Mouse (Mus musculus) midbrain, embryonic 12.5 days (tissue): ENCODE measurements at regions not wholly inside any gene's neighbourhood (a gene's known extent, or its start where the extent isn't known, plus 50 kb on each side); places are given as distances from the start of the nearest gene placed in this dataset.

Source experiments
- ATAC-seq: fragments of 200-750 bp; cut with Nextera tagmentation; 2 replicates; pipeline ENCODE4 v1.8.0; 2017; ENCODE audit warnings: low read depth, moderate TSS enrichment, moderate library complexity; ENCODE audit not compliant: low FRiP score
- H3K27ac ChIP-seq: fragments of 300-500 bp; sonication (generic); replicated peaks from 2 replicates; pipeline ENCODE4 v1.5.1; 2016; ENCODE audit warnings: mild to moderate bottlenecking
- H3K27me3 ChIP-seq: fragments of 300-500 bp; sonication (generic); 2 replicates; pipeline ENCODE4 v1.6.1; 2016; ENCODE audit warnings: mild to moderate bottlenecking
- H3K36me3 ChIP-seq: fragments of 300-500 bp; sonication (generic); 2 replicates; pipeline ENCODE4 v1.6.1; 2016
- H3K4me1 ChIP-seq: fragments of 300-500 bp; sonication (generic); 2 replicates; pipeline ENCODE4 v1.6.1; 2016
- H3K4me2 ChIP-seq: fragments of 300-500 bp; sonication (generic); replicated peaks from 2 replicates; pipeline ENCODE4 v1.6.1; 2016; ENCODE audit warnings: mild to moderate bottlenecking, moderate library complexity
- H3K4me3 ChIP-seq: fragments of 300-500 bp; sonication (generic); 2 replicates; pipeline ENCODE4 v1.5.1; 2016; ENCODE audit warnings: mild to moderate bottlenecking
- H3K9ac ChIP-seq: fragments of 300-500 bp; sonication (generic); replicated peaks from 2 replicates; pipeline ENCODE4 v1.6.1; 2016; ENCODE audit warnings: mild to moderate bottlenecking, moderate library complexity
- H3K9me3 ChIP-seq: fragments of 300-500 bp; sonication (generic); 2 replicates; pipeline ENCODE4 v1.6.1; 2016; ENCODE audit warnings: mild to moderate bottlenecking
- WGBS: fragments of 180-500 bp; shearing (Covaris S2); methylation state at CpG from one replicate; pipeline ENCODE4 v1.1.7; 2016; 5-methylcytosine and 5-hydroxymethylcytosine counted together

DNA sequence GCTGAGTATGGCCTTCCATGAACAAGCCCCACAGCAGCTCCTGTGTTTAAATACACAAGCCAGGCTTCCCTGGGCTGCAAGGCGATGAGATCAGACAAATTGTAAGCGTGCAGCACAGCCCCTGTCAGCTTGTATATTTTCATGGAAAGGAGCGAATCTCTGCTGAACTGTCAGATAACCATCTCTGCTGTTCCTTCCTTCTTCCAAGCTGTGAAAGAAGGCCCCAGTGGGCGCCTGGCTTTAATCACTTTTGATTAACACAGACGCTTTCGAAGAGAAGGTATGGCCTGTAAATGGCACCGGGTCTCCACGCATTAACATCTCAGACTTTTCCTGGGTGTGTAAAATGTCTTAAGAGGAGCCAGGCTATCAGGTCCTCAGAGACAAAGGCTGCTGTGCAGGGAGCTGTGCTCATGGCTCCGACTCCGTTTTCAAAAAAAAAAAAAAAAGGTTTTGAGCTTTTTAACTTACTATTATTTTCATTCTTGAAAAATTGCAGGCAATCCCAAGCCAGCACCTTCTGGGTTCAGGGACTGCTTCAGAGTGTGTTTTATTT, 131.9 kb upstream of the Tmem72 start:
- WGBS: 72% methylated on average over 10 of the region's 10 CpGs
- H3K4me3 ChIP-seq: no peak overlapping the region
- no peak for ATAC-seq
- H3K36me3 ChIP-seq: no peaks in the 10 kb centered on the region
- no peaks in the 10 kb centered on the region for H3K27me3 ChIP-seq
- H3K4me1 ChIP-seq: no peaks in the 10 kb centered on the region
- H3K27ac ChIP-seq: no peak overlapping the region
- no peak overlapping the region for H3K9ac ChIP-seq
- no peak overlapping the region for H3K4me2 ChIP-seq
- no peaks in the 10 kb centered on the region for H3K9me3 ChIP-seq

- H3K27me3 ChIP-seq: no peaks in the 10 kb centered on the region
- H3K36me3 ChIP-seq: no peaks in the 10 kb centered on the region
- no peak for ATAC-seq
- H3K4me3 ChIP-seq: no peak overlapping the region
- H3K9ac ChIP-seq: no peak overlapping the region
- WGBS: 77% methylated on average over 6 of the region's 6 CpGs
- H3K4me2 ChIP-seq: no peak overlapping the region
- H3K27ac ChIP-seq: no peak overlapping the region
- no peaks in the 10 kb centered on the region for H3K9me3 ChIP-seq
- H3K4me1 ChIP-seq: no peaks in the 10 kb centered on the region
These were observed 137.3 kb upstream of the Tmem72 start for GRCm38 (mm10) chr6:116854029-116854428.

- Histone ChIP-seq H3K9ac (no peak overlapping the region), H3K4me2 (no peak overlapping the region), H3K9me3 (no peaks in the 10 kb centered on the region), H3K27ac (no peak overlapping the region), H3K4me3 (no peak overlapping the region), H3K36me3 (no peaks in the 10 kb centered on the region), H3K4me1 (no peaks in the 10 kb centered on the region), H3K27me3 (no peaks in the 10 kb centered on the region)
- no peak for ATAC-seq
- 89% methylated on average over 2 of the region's 2 CpGs for WGBS
These were observed 139.4 kb upstream of the Tmem72 start for GRCm38 (mm10) chr6:116856093-116856492.

- no peak for ATAC-seq
- Histone ChIP-seq H3K4me1 (no peaks in the 10 kb centered on the region), H3K9ac (no peak overlapping the region), H3K4me3 (no peak overlapping the region), H3K27me3 (no peaks in the 10 kb centered on the region), H3K4me2 (no peak overlapping the region), H3K36me3 (no peaks in the 10 kb centered on the region), H3K27ac (no peak overlapping the region), H3K9me3 (no peaks in the 10 kb centered on the region)
- WGBS: 90% methylated on average over 1 of the region's 1 CpGs
These were observed 140.3 kb upstream of the Tmem72 start for GRCm38 (mm10) chr6:116856917-116857491.

- Histone ChIP-seq H3K36me3 (no peaks in the 10 kb centered on the region), H3K9me3 (no peaks in the 10 kb centered on the region), H3K9ac (no peak overlapping the region), H3K4me3 (no peak overlapping the region), H3K27ac (no peak overlapping the region), H3K4me2 (no peak overlapping the region), H3K27me3 (no peaks in the 10 kb centered on the region), H3K4me1 (no peaks in the 10 kb centered on the region)
- 54% methylated on average over 2 of the region's 2 CpGs for WGBS
- ATAC-seq: no peak
These were observed 146.4 kb upstream of the Tmem72 start for GRCm38 (mm10) chr6:116863130-116863529.

DNA sequence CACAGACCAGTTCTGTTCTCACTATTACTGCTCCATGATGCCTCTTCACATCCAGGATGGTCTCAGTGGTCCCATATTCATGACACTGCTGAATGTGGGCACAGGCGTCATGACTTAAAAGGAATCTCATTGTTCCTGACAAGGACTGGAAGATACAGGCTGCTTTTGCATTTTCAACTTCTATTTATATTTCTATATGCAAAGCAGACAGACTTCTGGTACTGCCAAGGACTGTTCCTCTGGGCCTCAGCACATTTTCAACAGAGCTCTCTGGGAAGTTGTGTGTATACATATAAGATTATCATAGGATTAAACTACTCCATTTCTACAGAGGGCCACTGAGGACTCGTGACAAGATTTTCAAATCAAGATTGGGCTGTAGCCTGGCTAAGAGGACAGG, 146.9 kb upstream of the Tmem72 start:
- no peak for ATAC-seq
- Histone ChIP-seq H3K4me1 (no peaks in the 10 kb centered on the region), H3K27me3 (no peaks in the 10 kb centered on the region), H3K4me3 (no peak overlapping the region), H3K9me3 (no peaks in the 10 kb centered on the region), H3K27ac (no peak overlapping the region), H3K36me3 (no peaks in the 10 kb centered on the region), H3K9ac (no peak overlapping the region), H3K4me2 (no peak overlapping the region)
- WGBS: 77% methylated on average over 2 of the region's 2 CpGs

DNA sequence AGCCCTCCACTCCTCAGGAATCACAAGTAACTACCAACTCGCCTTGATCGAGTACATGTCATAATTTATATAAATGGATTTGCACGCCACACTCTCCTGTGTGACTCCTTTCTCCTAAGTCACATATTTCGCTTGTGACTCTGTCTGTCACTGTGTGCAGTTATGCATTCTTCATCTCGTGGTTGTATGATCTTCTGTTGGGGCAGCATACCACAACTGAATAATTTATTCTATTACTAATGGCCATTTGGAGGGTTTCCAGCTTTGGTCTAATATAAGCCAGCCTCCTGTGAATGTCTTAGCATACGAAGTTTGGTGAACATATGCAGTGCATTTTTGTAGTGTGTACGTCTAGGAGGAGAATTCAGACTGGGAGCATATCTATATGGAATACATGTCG, 176.6 kb upstream of the Tmem72 start:
- Histone ChIP-seq H3K9ac (no peak overlapping the region), H3K4me3 (no peak overlapping the region), H3K4me2 (no peak overlapping the region), H3K9me3 (no peaks in the 10 kb centered on the region), H3K4me1 (no peaks in the 10 kb centered on the region), H3K27me3 (no peaks in the 10 kb centered on the region), H3K27ac (no peak overlapping the region), H3K36me3 (no peaks in the 10 kb centered on the region)
- ATAC-seq: no peak
- 86% methylated on average over 8 of the region's 8 CpGs for WGBS

DNA sequence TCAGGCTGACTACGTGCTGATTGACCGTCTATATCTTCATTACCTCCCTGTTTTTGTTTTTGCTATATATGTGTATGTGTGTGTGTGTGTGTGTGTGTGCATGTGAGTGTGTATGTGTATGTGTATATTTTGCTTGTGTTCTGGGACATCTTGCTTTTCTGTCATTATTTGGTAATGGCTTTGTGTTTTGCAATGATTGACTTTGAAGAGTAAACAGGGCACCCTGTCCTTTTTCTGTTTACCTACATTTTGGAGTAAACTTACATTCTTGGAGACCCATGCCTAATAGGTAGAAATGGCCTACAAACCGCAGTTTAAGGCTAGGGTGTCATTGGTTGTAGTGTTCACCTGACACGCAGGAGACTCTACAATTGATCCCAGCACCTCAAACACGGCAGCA, 177.5 kb upstream of the Tmem72 start:
- H3K4me3 ChIP-seq: no peak overlapping the region
- 93% methylated on average over 5 of the region's 5 CpGs for WGBS
- no peaks in the 10 kb centered on the region for H3K9me3 ChIP-seq
- no peaks in the 10 kb centered on the region for H3K36me3 ChIP-seq
- H3K9ac ChIP-seq: no peak overlapping the region
- H3K27me3 ChIP-seq: no peaks in the 10 kb centered on the region
- ATAC-seq: no peak
- H3K4me2 ChIP-seq: no peak overlapping the region
- no peak overlapping the region for H3K27ac ChIP-seq
- no peaks in the 10 kb centered on the region for H3K4me1 ChIP-seq

GRCm38 (mm10) chr6:116895114-116895513, 178.4 kb upstream of the Tmem72 start:
- Histone ChIP-seq H3K4me2 (no peak overlapping the region), H3K36me3 (no peaks in the 10 kb centered on the region), H3K27ac (no peak overlapping the region), H3K9ac (no peak overlapping the region), H3K4me3 (no peak overlapping the region), H3K4me1 (no peaks in the 10 kb centered on the region), H3K27me3 (no peaks in the 10 kb centered on the region), H3K9me3 (no peaks in the 10 kb centered on the region)
- WGBS: 66% methylated on average over 5 of the region's 5 CpGs
- no peak for ATAC-seq

- Histone ChIP-seq H3K36me3 (no peaks in the 10 kb centered on the region), H3K9ac (no peak overlapping the region), H3K9me3 (no peaks in the 10 kb centered on the region), H3K4me2 (no peak overlapping the region), H3K4me3 (no peak overlapping the region), H3K27ac (no peak overlapping the region), H3K4me1 (no peaks in the 10 kb centered on the region), H3K27me3 (no peaks in the 10 kb centered on the region)
- WGBS: 88% methylated on average over 4 of the region's 4 CpGs
- no peak for ATAC-seq
These were observed 179.5 kb upstream of the Tmem72 start for GRCm38 (mm10) chr6:116896132-116896630.

GRCm38 (mm10) chr6:116901816-116902215, 185.1 kb upstream of the Tmem72 start:
- no peak overlapping the region for H3K4me3 ChIP-seq
- H3K36me3 ChIP-seq: no peaks in the 10 kb centered on the region
- no peaks in the 10 kb centered on the region for H3K4me1 ChIP-seq
- ATAC-seq: no peak
- WGBS: 43% methylated on average over 1 of the region's 1 CpGs
- H3K9me3 ChIP-seq: no peaks in the 10 kb centered on the region
- no peak overlapping the region for H3K4me2 ChIP-seq
- H3K27me3 ChIP-seq: no peaks in the 10 kb centered on the region
- H3K27ac ChIP-seq: no peak overlapping the region
- H3K9ac ChIP-seq: no peak overlapping the region

GRCm38 (mm10) chr6:116902371-116902770, 185.7 kb upstream of the Tmem72 start:
- Histone ChIP-seq H3K9ac (no peak overlapping the region), H3K4me1 (no peaks in the 10 kb centered on the region), H3K4me2 (no peak overlapping the region), H3K27me3 (no peaks in the 10 kb centered on the region), H3K4me3 (no peak overlapping the region), H3K27ac (no peak overlapping the region), H3K36me3 (no peaks in the 10 kb centered on the region), H3K9me3 (no peaks in the 10 kb centered on the region)
- whole genome bisulfite sequencing: 71% methylated on average over 3 of the region's 3 CpGs
- no peak for ATAC-seq
